In the genomic region with DNA sequence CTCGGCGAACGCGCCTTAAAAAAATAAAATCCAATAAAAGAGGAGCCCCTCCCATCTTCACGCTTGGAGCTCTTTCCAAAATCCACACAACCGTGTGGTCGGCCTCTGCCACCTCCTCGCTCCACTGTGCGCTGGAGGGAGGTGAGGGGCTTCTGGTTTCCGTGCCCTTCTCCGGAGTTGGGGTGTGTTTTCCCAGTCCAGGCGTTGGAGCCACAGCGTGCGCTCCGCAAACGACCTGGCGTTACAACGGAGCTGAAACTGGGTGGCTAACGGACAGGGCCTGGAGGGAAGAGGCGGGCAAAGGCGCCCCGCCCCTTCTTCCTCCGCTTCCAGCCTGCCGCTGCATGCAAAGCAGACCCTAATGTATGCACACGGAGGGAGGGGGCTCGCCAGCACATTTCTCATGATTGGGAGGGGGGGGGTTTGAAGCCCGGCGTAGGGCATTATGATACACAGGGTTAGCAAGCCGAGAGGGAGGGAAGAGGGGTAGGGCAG, we compare ENCODE assay signal across 8 mouse cellular contexts. TPM values are rescaled to one million over a fixed set of nuclear protein-coding genes. Genes with fewer than 3 reads are reported as not detected.
DNase-seq lines count a peak whose midpoint lies in the region; ATAC-seq and TF ChIP-seq lines count a peak whose summit lies in the region.

No protein-coding gene starts in this region.

- TF ChIP-seq EP300 in lung, postnatal 0 days (IDR thresholded peaks at IDR 0.05), result no peak

- no peaks in the 10 kb centered on the region for H3K36me3 ChIP-seq in hindbrain, embryonic 11.5 days (ENCODE audit: control insufficient read depth, insufficient read depth, low read length)
- H3K36me3 ChIP-seq in lung, postnatal 0 days (ENCODE audit: insufficient read depth, low read length), result no peaks in the 10 kb centered on the region

- H3K9ac ChIP-seq in hindbrain, embryonic 11.5 days (ENCODE audit: low read depth, low read length), result peak overlapping the region; percentile 82
- peak overlapping the region; percentile 46 for H3K9ac ChIP-seq in lung, postnatal 0 days (replicated peaks; ENCODE audit: low read depth)

- peak overlapping the region; percentile 99 for H3K4me3 ChIP-seq in hindbrain, embryonic 11.5 days (ENCODE audit: low read depth, low read length)
- peak overlapping the region; percentile 96 for H3K4me3 ChIP-seq in lung, postnatal 0 days (ENCODE audit: low read depth, low read length)

- H3K27ac ChIP-seq in hindbrain, embryonic 11.5 days (ENCODE audit: low read depth, low read length), result peak overlapping the region; percentile 99
- peak overlapping the region; percentile 93 for H3K27ac ChIP-seq in lung, postnatal 0 days (ENCODE audit: low read length)

- peaks cover 5% of the 10 kb centered on the region; the same call in 1 of the 2 replicates for H3K4me1 ChIP-seq in hindbrain, embryonic 11.5 days (replicated peaks; ENCODE audit: control insufficient read depth, insufficient read depth, low read length)
- peaks cover 9% of the 10 kb centered on the region for H3K4me1 ChIP-seq in lung, postnatal 0 days (ENCODE audit: insufficient read depth, low read depth, low read length)

- DNase-seq in NIH3T3 (ENCODE audit: low read depth), result peak; percentile 76
- DNase-seq in cerebellum, adult 9-11 months, result peak; percentile 88
- peak; percentile 76 to 78 for DNase-seq in frontal cortex, postnatal 10 days (ENCODE audit: low spot score in 2 of 2)
- peak; percentile 91 for DNase-seq in hindbrain, embryonic 11.5 days (ENCODE audit: low spot score)
- DNase-seq in layer of hippocampus, postnatal 10 days (ENCODE audit: low spot score in 2 of 2), result peak; percentile 72 to 81
- peak; percentile 78 for DNase-seq in lung, postnatal 0 days (ENCODE audit: low spot score)
- peak; percentile 88 for DNase-seq in retina, embryonic 14.5 days (ENCODE audit: low spot score)
- peak; percentile 79 for DNase-seq in thymus, postnatal 25 days

- H3K9me3 ChIP-seq in hindbrain, embryonic 11.5 days (ENCODE audit: control insufficient read depth, low read length), result no peaks in the 10 kb centered on the region
- no peaks in the 10 kb centered on the region for H3K9me3 ChIP-seq in lung, postnatal 0 days (ENCODE audit: low read length)

- no peaks in the 10 kb centered on the region for H3K27me3 ChIP-seq in hindbrain, embryonic 11.5 days (ENCODE audit: control insufficient read depth, insufficient read depth, low read length)
- H3K27me3 ChIP-seq in lung, postnatal 0 days (replicated peaks; ENCODE audit: insufficient read depth, low read length), result no peaks in the 10 kb centered on the region

- TF ChIP-seq CTCF in lung, postnatal 0 days (IDR thresholded peaks at IDR 0.05), result no peak

- H3K4me2 ChIP-seq in hindbrain, embryonic 11.5 days (replicated peaks; ENCODE audit: low read depth, low read length), result peak overlapping the region; percentile 85
- peak overlapping the region; percentile 96 for H3K4me2 ChIP-seq in lung, postnatal 0 days (replicated peaks; ENCODE audit: low read depth, low read length)

- peak; percentile 87 for ATAC-seq in hindbrain, embryonic 11.5 days (ENCODE audit: low FRiP score)
- ATAC-seq in lung, postnatal 0 days, result peak; percentile 45

- under 1% methylated on average over 26 of the region's 29 CpGs for WGBS in hindbrain, embryonic 11.5 days
- WGBS in lung, postnatal 0 days, result 1% methylated on average over 29 of the region's 29 CpGs

RNA-seq across cellular contexts. Expression of a gene that starts 0.9 kb away (rescaled TPM):
- 17.3 and 26.2 TPM in 2 replicates for polyA plus RNA-seq in hindbrain, embryonic 11.5 days (2014; fragmentation: Nextera tagmentation; extraction: Ambion mirVana)
- 10 to 100 TPM; 50.5 to 54.6 TPM for total RNA-seq in layer of hippocampus, postnatal 10 days (2021)
- 6.9 and 8.1 TPM in 2 replicates for polyA plus RNA-seq in lung, postnatal 0 days (2015; fragmentation: Nextera tagmentation; extraction: Ambion mirVana)

RNA-seq across cellular contexts. Expression of a gene that starts 38.6 kb away (rescaled TPM):
- polyA plus RNA-seq in hindbrain, embryonic 11.5 days (2014; fragmentation: Nextera tagmentation; extraction: Ambion mirVana), result 592 and 606 TPM in 2 replicates
- total RNA-seq in layer of hippocampus, postnatal 10 days (2021), result 100 to 1,000 TPM; 394 to 460 TPM
- polyA plus RNA-seq in lung, postnatal 0 days (2015; fragmentation: Nextera tagmentation; extraction: Ambion mirVana), result 663 and 736 TPM in 2 replicates

Comparison
In these comparisons a context has a peak if more than half of its experiments do, and no peak if none do; other contexts are left out.
1. Peak in every context shown above with its lines: DNase-seq, ATAC-seq, H3K4me3 ChIP-seq and H3K27ac ChIP-seq.